Mouse (Mus musculus): ENCODE data around the gene Dnah17.

GRCm38 (mm10) chr11:118083811-118084210, 46.6 kb downstream of the Dnah17 start:
- TF ChIP-seq CTCF (conservative IDR thresholded peaks at IDR 0.05; ENCODE audit: low read length) (peak; percentile 81), POU5F1 (IDR thresholded peaks at IDR 0.05; ENCODE audit: borderline replicate concordance, low read length) (no peak), NANOG (IDR thresholded peaks at IDR 0.05; ENCODE audit: borderline replicate concordance, low read length) (no peak)
